Mouse (Mus musculus) stomach, embryonic 14.5 days (tissue): Measurements from ENCODE around the gene 2310061I04Rik. TPM values are rescaled to one million over a fixed set of nuclear protein-coding genes. Genes with fewer than 3 reads are reported as not detected.

Experiments used
- ATAC-seq: fragments of 200-750 bp; cut with Nextera tagmentation; 2 replicates; pipeline ENCODE4 v1.8.0; 2017; ENCODE audit warnings: low read depth, moderate TSS enrichment; ENCODE audit not compliant: insufficient number of reproducible peaks, insufficient read depth, low FRiP score
- H3K27ac ChIP-seq: fragments of 300-500 bp; sonication (generic); 2 replicates; pipeline ENCODE4 v1.5.1; 2014; ENCODE audit warnings: mild to moderate bottlenecking, low read length, moderate library complexity, mixed read lengths
- H3K27me3 ChIP-seq: fragments of 300-500 bp; sonication (generic); 2 replicates; pipeline ENCODE4 v1.6.1; 2014; ENCODE audit warnings: low read length, control low read depth, mixed read lengths; ENCODE audit not compliant: control insufficient read depth, insufficient read depth
- H3K36me3 ChIP-seq: fragments of 300-500 bp; sonication (generic); 2 replicates; pipeline ENCODE4 v1.6.1; 2014; ENCODE audit warnings: mild to moderate bottlenecking, control low read depth, low read length, moderate library complexity, mixed read lengths; ENCODE audit not compliant: control insufficient read depth, insufficient read depth
- H3K4me1 ChIP-seq: fragments of 300-500 bp; sonication (generic); 2 replicates; pipeline ENCODE4 v1.6.1; 2014; ENCODE audit warnings: low read length, control low read depth, mixed read lengths; ENCODE audit not compliant: control insufficient read depth, insufficient read depth
- H3K4me2 ChIP-seq: fragments of 300-500 bp; sonication (generic); replicated peaks from 2 replicates; pipeline ENCODE4 v1.6.1; 2014; ENCODE audit warnings: low read depth, low read length, control low read depth
- H3K4me3 ChIP-seq: fragments of 300-500 bp; sonication (generic); 2 replicates; pipeline ENCODE4 v1.5.1; 2014; ENCODE audit warnings: low read depth, low read length, control low read depth
- H3K9ac ChIP-seq: fragments of 300-500 bp; sonication (generic); replicated peaks from 2 replicates; pipeline ENCODE4 v1.6.1; 2014; ENCODE audit warnings: low read depth, mild to moderate bottlenecking, control low read depth, low read length, moderate library complexity, mixed read lengths
- H3K9me3 ChIP-seq: fragments of 300-500 bp; sonication (generic); 2 replicates; pipeline ENCODE4 v1.6.1; 2016; ENCODE audit warnings: low read depth, low read length, control low read depth; ENCODE audit not compliant: control insufficient read depth
- WGBS: fragments of 180-500 bp; shearing (Covaris S2); extraction: QIAGEN DNeasy Blood & Tissue Kit; methylation state at CpG from one replicate; pipeline ENCODE4 v1.1.7; 2014; 5-methylcytosine and 5-hydroxymethylcytosine counted together
- polyA plus RNA-seq: library from polyadenylated mRNA; unstranded; fragments of >200 nt; fragmentation: Nextera tagmentation; extraction: Ambion mirVana; gene quantifications from 2 replicates; pipeline ENCODE4 v1.2.1, GENCODE M21; 2014

Gene 2310061I04Rik
- polyA plus RNA-seq, 1 experiment from 2014 or later, result 29.8 TPM

GRCm38 (mm10) chr17:35861198-35861857 is 35.9 kb downstream of the 2310061I04Rik start, which contains the start of gene Nrm:
Gene Nrm, plus strand, starts transcription at chr17:35861318.
- H3K9ac ChIP-seq, result peak within 1 kb of the TSS; percentile 52
- H3K4me3 ChIP-seq, result peak within 1 kb of the TSS; percentile 72
- no peaks in the 10 kb centered on the region for H3K27me3 ChIP-seq
- H3K4me1 ChIP-seq, result peaks cover 11% of the 10 kb centered on the region; the same call in 1 of the 2 replicates
- H3K27ac ChIP-seq, result peak within 1 kb of the TSS; percentile 94
- ATAC-seq, result peak; percentile 87
- peak within 1 kb of the TSS; percentile 63 for H3K4me2 ChIP-seq
- no peaks in the 10 kb centered on the region for H3K9me3 ChIP-seq
- peaks cover 12% of the 10 kb centered on the region for H3K36me3 ChIP-seq
- WGBS, result under 1% methylated on average over 47 of the region's 47 CpGs

- Histone ChIP-seq H3K9me3 (no peaks in the 10 kb centered on the region), H3K36me3 (peaks cover 12% of the 10 kb centered on the region), H3K27ac (peak overlapping the region; percentile 94), H3K4me2 (peak overlapping the region; percentile 63), H3K4me1 (peaks cover 11% of the 10 kb centered on the region; the same call in 1 of the 2 replicates), H3K9ac (peak overlapping the region; percentile 52), H3K4me3 (peak overlapping the region; percentile 72), H3K27me3 (no peaks in the 10 kb centered on the region)
- 4% methylated on average over 12 of the region's 12 CpGs for WGBS
- ATAC-seq, result no peak
These were observed 36.4 kb downstream of the 2310061I04Rik start for GRCm38 (mm10) chr17:35860831-35861197.

GRCm38 (mm10) chr17:35859835-35860234 is 37.4 kb downstream of the 2310061I04Rik start:
- Histone ChIP-seq H3K9ac (no peak overlapping the region), H3K27me3 (no peaks in the 10 kb centered on the region), H3K27ac (no peak overlapping the region), H3K4me2 (no peak overlapping the region), H3K4me1 (peaks cover 8% of the 10 kb centered on the region; the same call in 1 of the 2 replicates), H3K36me3 (peaks cover 12% of the 10 kb centered on the region), H3K9me3 (no peaks in the 10 kb centered on the region), H3K4me3 (no peak overlapping the region)
- ATAC-seq, result no peak
- WGBS, result 68% methylated on average over 2 of the region's 2 CpGs

- H3K27me3 ChIP-seq, result no peaks in the 10 kb centered on the region
- H3K27ac ChIP-seq, result no peak overlapping the region
- no peak for ATAC-seq
- 88% methylated on average over 1 of the region's 1 CpGs for WGBS
- H3K4me3 ChIP-seq, result no peak overlapping the region
- H3K9me3 ChIP-seq, result no peaks in the 10 kb centered on the region
- H3K4me2 ChIP-seq, result no peak overlapping the region
- peaks cover 15% of the 10 kb centered on the region for H3K36me3 ChIP-seq
- peaks cover 4% of the 10 kb centered on the region; the same call in 1 of the 2 replicates for H3K4me1 ChIP-seq
- H3K9ac ChIP-seq, result no peak overlapping the region
These were observed 37.9 kb downstream of the 2310061I04Rik start for GRCm38 (mm10) chr17:35859371-35859770.

- no peaks in the 10 kb centered on the region for H3K9me3 ChIP-seq
- no peaks in the 10 kb centered on the region for H3K4me1 ChIP-seq
- 91% methylated on average over 3 of the region's 3 CpGs for WGBS
- ATAC-seq, result no peak
- no peaks in the 10 kb centered on the region for H3K27me3 ChIP-seq
- H3K4me3 ChIP-seq, result no peak overlapping the region
- no peak overlapping the region for H3K4me2 ChIP-seq
- H3K36me3 ChIP-seq, result peaks cover 71% of the 10 kb centered on the region
- no peak overlapping the region for H3K27ac ChIP-seq
- H3K9ac ChIP-seq, result no peak overlapping the region
These were observed 46.3 kb downstream of the 2310061I04Rik start for GRCm38 (mm10) chr17:35850974-35851373.

- WGBS, result 44% methylated on average over 1 of the region's 1 CpGs
- no peak overlapping the region for H3K9ac ChIP-seq
- 0 out of 2 replicates have a peak, but pooled peaks cover under 1% of the 10 kb centered on the region for H3K4me1 ChIP-seq
- H3K27ac ChIP-seq, result no peak overlapping the region
- H3K4me3 ChIP-seq, result no peak overlapping the region
- H3K4me2 ChIP-seq, result no peak overlapping the region
- no peaks in the 10 kb centered on the region for H3K9me3 ChIP-seq
- H3K36me3 ChIP-seq, result peaks cover 70% of the 10 kb centered on the region
- H3K27me3 ChIP-seq, result no peaks in the 10 kb centered on the region
- ATAC-seq, result peak; percentile 23; the same call in 1 of the 2 replicates
These were observed 49.1 kb downstream of the 2310061I04Rik start for GRCm38 (mm10) chr17:35848112-35848511.

- H3K9ac ChIP-seq, result no peak overlapping the region
- WGBS, result 84% methylated on average over 3 of the region's 3 CpGs
- no peaks in the 10 kb centered on the region for H3K9me3 ChIP-seq
- no peak for ATAC-seq
- H3K27ac ChIP-seq, result no peak overlapping the region
- no peak overlapping the region for H3K4me2 ChIP-seq
- H3K4me1 ChIP-seq, result peaks cover 11% of the 10 kb centered on the region; the same call in 1 of the 2 replicates
- H3K27me3 ChIP-seq, result no peaks in the 10 kb centered on the region
- no peak overlapping the region for H3K4me3 ChIP-seq
- peaks cover 33% of the 10 kb centered on the region for H3K36me3 ChIP-seq
These were observed 53.7 kb downstream of the 2310061I04Rik start for GRCm38 (mm10) chr17:35843514-35843913.
